Mouse (Mus musculus): Measurements from ENCODE around the gene Prrc2c. TPM values are rescaled to one million over a fixed set of nuclear protein-coding genes. Genes with fewer than 3 reads are reported as not detected.

Prrc2c gene
- total RNA-seq, 2 experiments from 2014 or later = 117 TPM

DNA sequence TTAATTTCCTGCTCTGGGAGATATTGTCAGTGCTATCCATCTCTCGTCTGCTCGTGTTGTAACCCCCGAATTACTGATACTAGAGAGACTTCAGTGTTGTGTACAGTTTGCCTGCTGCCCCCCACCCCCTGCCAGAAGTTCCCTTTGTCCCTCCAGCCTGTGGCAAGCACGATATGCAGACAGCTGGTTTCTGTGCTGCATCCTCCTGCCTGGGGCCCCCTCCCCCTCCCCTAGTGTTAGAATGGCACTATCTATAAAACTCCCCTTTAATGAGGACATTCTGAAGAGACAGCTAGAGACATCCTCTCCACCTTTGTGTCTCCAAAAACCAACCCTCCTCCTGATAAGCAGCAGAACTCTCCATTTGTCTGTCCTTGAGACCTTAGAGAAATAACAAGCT, 116.5 kb downstream of the Prrc2c start:
- ATAC-seq (replicated peaks; ENCODE audit: low FRiP score, poor library complexity, severe bottlenecking) = no peak

Other genes with a start within 250 kb of the Prrc2c start
- 1.4 and 2.5 TPM in 2 replicates for gene Mettl13, start 192.0 kb downstream of the Prrc2c start, total RNA-seq (2015; ENCODE audit: low replicate concordance)
- 1.7 and 1.8 TPM in 2 replicates for gene Mettl13, start 192.0 kb downstream of the Prrc2c start, total RNA-seq (2017; ENCODE audit: low replicate concordance)
- gene Vamp4, start 170.0 kb downstream of the Prrc2c start, total RNA-seq (2015; ENCODE audit: low replicate concordance) = 16.8 and 17.3 TPM in 2 replicates
- gene Vamp4, start 170.0 kb downstream of the Prrc2c start, total RNA-seq (2017; ENCODE audit: low replicate concordance) = 0.15 and 9.0 TPM in 2 replicates
- not detected in 2 replicates for gene Myoc, start 101.4 kb downstream of the Prrc2c start, total RNA-seq (2015; ENCODE audit: low replicate concordance)
- gene Myoc, start 101.4 kb downstream of the Prrc2c start, total RNA-seq (2017; ENCODE audit: low replicate concordance) = not detected in 2 replicates
- not detected in 2 replicates for gene Myocos, start 82.3 kb downstream of the Prrc2c start, total RNA-seq (2015; ENCODE audit: low replicate concordance)
- not detected in 2 replicates for gene Myocos, start 82.3 kb downstream of the Prrc2c start, total RNA-seq (2017; ENCODE audit: low replicate concordance)
- not detected in 2 replicates for gene Fmo4, start 73.4 kb upstream of the Prrc2c start, total RNA-seq (2015; ENCODE audit: low replicate concordance)
- not detected in 2 replicates for gene Fmo4, start 73.4 kb upstream of the Prrc2c start, total RNA-seq (2017; ENCODE audit: low replicate concordance)
- 2.9 TPM in 1 of 2 replicates, not detected in the other for gene Fmo1, start 126.1 kb upstream of the Prrc2c start, total RNA-seq (2015; ENCODE audit: low replicate concordance)
- gene Fmo1, start 126.1 kb upstream of the Prrc2c start, total RNA-seq (2017; ENCODE audit: low replicate concordance) = 1.3 TPM in 1 of 2 replicates, not detected in the other
- 2.2 TPM in 1 of 2 replicates, not detected in the other for gene Fmo2, start 158.2 kb upstream of the Prrc2c start, total RNA-seq (2015; ENCODE audit: low replicate concordance)
- 0.68 TPM in 1 of 2 replicates, not detected in the other for gene Fmo2, start 158.2 kb upstream of the Prrc2c start, total RNA-seq (2017; ENCODE audit: low replicate concordance)
- not detected in 2 replicates for gene Fmo6, start 197.0 kb upstream of the Prrc2c start, total RNA-seq (2015; ENCODE audit: low replicate concordance)
- not detected in 2 replicates for gene Fmo6, start 197.0 kb upstream of the Prrc2c start, total RNA-seq (2017; ENCODE audit: low replicate concordance)
- not detected in 2 replicates for gene Fmo3, start 244.0 kb upstream of the Prrc2c start, total RNA-seq (2015; ENCODE audit: low replicate concordance)
- gene Fmo3, start 244.0 kb upstream of the Prrc2c start, total RNA-seq (2017; ENCODE audit: low replicate concordance) = not detected in 2 replicates

Data from erythroid progenitor cell, adult 5-6 weeks (primary cell).